Mouse (Mus musculus): ENCODE results near the gene Col16a1.

- TF ChIP-seq CTCF (IDR thresholded peaks at IDR 0.05; ENCODE audit: low read depth, low read length) (no peak), GATA1 (IDR thresholded peaks at IDR 0.05; ENCODE audit: borderline replicate concordance, low read length) (no peak), TAL1 (conservative IDR thresholded peaks at IDR 0.05; ENCODE audit: low read depth, low read length) (no peak), GATA2 (IDR thresholded peaks at IDR 0.05; ENCODE audit: borderline replicate concordance, low read depth, low read length) (no peak), POLR2AphosphoS5 (IDR thresholded peaks at IDR 0.05; ENCODE audit: insufficient replicate concordance, low read depth, low read length) (no peak)
Observed at GRCm38 (mm10) chr4:130050056-130050824, 2.6 kb downstream of the Col16a1 start.
